Mouse (Mus musculus) brain, adult 10 weeks (tissue): Measurements from ENCODE around the gene Kera. TPM values are rescaled to one million over a fixed set of nuclear protein-coding genes. Genes with fewer than 3 reads are reported as not detected.

Experiments
- polyA plus RNA-seq: library from polyadenylated mRNA; stranded (reverse); fragments of 350-450 nt; fragmentation: Illumina TruSeq; extraction: RNeasy Lipid Tissue Mini Kit (QIAGEN cat#74804); gene quantifications from one replicate; pipeline ENCODE4 v1.2.3, GENCODE M21; 2015; ENCODE audit warnings: low read depth, low replicate concordance

Gene Kera
- polyA plus RNA-seq: not detected

GRCm38 (mm10) chr10:97606579-97606978 lies at the start of gene Kera:
Gene Kera, plus strand, starts transcription at chr10:97606879.

GRCm38 (mm10) chr10:97564957-97565856 lies 41.5 kb upstream of the Kera start, which contains the start of gene Lum:
Gene Lum, plus strand, starts transcription at chr10:97565128.

GRCm38 (mm10) chr10:97643768-97644167 lies 37.1 kb downstream of the Kera start, which contains the start of gene Epyc:
Gene Epyc, plus strand, starts transcription at chr10:97644068.

Other genes starting within 250 kb of the Kera start
- 29.5 TPM for gene Dcn, start 127.3 kb upstream of the Kera start, polyA plus RNA-seq
- 2.5 TPM for gene Lum, start 41.8 kb upstream of the Kera start, polyA plus RNA-seq
- gene Epyc, start 37.2 kb downstream of the Kera start, polyA plus RNA-seq: 0.34 TPM
- gene Ccer1, start 86.2 kb downstream of the Kera start, polyA plus RNA-seq: not detected
- not detected for gene C030005K15Rik, start 119.9 kb downstream of the Kera start, polyA plus RNA-seq